Mouse (Mus musculus) B cell, adult 2 months (primary cell): ENCODE results near the gene Ccdc17.

Source experiments
- DNase-seq, 2 experiments: peaks; one replicate each; pipeline ENCODE4 v3.0.0; 2022

Gene Ccdc17

GRCm38 (mm10) chr4:116645624-116646023, 49.2 kb downstream of the Ccdc17 start:
- DNase-seq, result no peak

- no peak for DNase-seq
Measured at GRCm38 (mm10) chr4:116649411-116649810, 53.0 kb downstream of the Ccdc17 start.
